8 mouse cellular contexts compared by ENCODE assay signal in the genomic region with DNA sequence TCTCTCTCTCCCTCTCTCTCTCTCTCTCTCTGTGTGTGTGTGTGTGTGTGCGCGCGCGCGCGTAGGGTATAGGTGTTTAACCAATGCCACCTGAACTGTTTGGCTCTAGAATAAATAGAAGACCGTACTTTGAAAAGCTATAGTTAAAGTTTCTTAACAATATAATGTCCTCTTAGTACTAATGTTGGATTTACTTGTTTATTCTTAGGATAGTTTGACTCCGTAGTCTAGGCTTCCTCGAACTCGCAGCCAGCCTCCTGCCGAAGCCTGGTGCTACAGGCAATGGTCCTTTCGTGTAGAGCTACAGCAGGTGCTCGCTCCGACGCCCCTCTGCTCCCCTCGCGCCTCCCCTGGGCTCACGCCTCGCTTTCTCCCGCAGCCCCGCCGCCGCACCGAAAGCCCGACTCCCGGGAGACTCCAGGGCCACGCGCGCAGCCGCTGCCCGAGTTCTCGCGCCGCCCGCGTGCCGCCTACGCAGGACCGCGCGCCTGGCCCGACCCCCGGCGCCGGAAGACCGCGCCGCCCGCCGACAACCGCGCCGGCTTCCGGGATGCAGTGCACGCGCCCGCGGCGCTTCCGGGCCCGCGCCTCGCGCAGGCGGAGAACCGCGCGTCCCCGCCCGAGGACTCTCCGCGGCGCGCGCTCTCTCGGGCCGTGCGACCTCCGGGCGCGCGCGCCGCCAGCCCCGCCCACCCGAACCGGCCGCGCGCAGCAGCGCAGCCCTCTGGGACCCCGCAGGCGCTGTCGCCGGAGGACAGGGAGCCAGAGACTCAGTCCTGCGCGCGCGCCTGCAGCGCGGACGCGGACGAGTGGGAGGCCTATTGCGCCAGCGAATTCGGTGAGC. TPM values are rescaled to one million over a fixed set of nuclear protein-coding genes. Genes with fewer than 3 reads are reported as not detected.
DNase-seq lines count a peak whose midpoint lies in the region; ATAC-seq lines count a peak whose summit lies in the region.

No protein-coding gene starts in this region.

- peak overlapping the region; percentile 97 for H3K4me2 ChIP-seq in hindbrain, embryonic 15.5 days

- DNase-seq in adipocyte (ENCODE audit: low spot score) = peak; percentile 76
- DNase-seq in cerebellum, postnatal 36 days = peak; percentile 83 to 88
- DNase-seq in frontal cortex, postnatal 36 days (ENCODE audit: low spot score in 2 of 2) = peak; percentile 84 to 88
- peak; percentile 63 to 85 for DNase-seq in left cerebral cortex, adult 8-10 months (ENCODE audit: low spot score in 2 of 2)
- peak; percentile 90 for DNase-seq in right cerebral cortex, postnatal 25 days
- DNase-seq in yolk sac, embryonic 10.5 days (ENCODE audit: low spot score) = peak; percentile 86

- peak overlapping the region; percentile 89 for H3K27ac ChIP-seq in hindbrain, embryonic 15.5 days (replicated peaks)

- H3K27me3 ChIP-seq in hindbrain, embryonic 15.5 days = no peaks in the 10 kb centered on the region
- H3K27me3 ChIP-seq in megakaryocyte, embryonic 14.5 days (replicated peaks) = peaks cover 22% of the 10 kb centered on the region

- peaks cover 37% of the 10 kb centered on the region for H3K4me1 ChIP-seq in hindbrain, embryonic 15.5 days (replicated peaks)
- H3K4me1 ChIP-seq in megakaryocyte, embryonic 14.5 days = peaks cover 46% of the 10 kb centered on the region

- 1% methylated on average over 104 of the region's 107 CpGs for WGBS in hindbrain, embryonic 15.5 days

- peak; percentile 92 for ATAC-seq in hindbrain, embryonic 15.5 days (ENCODE audit: low FRiP score, low read depth)

- peak overlapping the region; percentile 53 for H3K9ac ChIP-seq in hindbrain, embryonic 15.5 days

- no peaks in the 10 kb centered on the region for H3K9me3 ChIP-seq in hindbrain, embryonic 15.5 days
- H3K9me3 ChIP-seq in megakaryocyte, embryonic 14.5 days = no peaks in the 10 kb centered on the region

- H3K36me3 ChIP-seq in hindbrain, embryonic 15.5 days = no peaks in the 10 kb centered on the region
- H3K36me3 ChIP-seq in megakaryocyte, embryonic 14.5 days (replicated peaks; ENCODE audit: low read length) = no peaks in the 10 kb centered on the region

- H3K4me3 ChIP-seq in hindbrain, embryonic 15.5 days = peak overlapping the region; percentile 58
- H3K4me3 ChIP-seq in megakaryocyte, embryonic 14.5 days (replicated peaks) = peak overlapping the region; percentile 97

RNA-seq across cellular contexts. Expression of gene 1810010H24Rik, which starts 2.2 kb away (rescaled TPM):
- 6.1 and 6.3 TPM in 2 replicates for polyA plus RNA-seq in hindbrain, embryonic 15.5 days (2015; fragmentation: Nextera tagmentation; extraction: Ambion mirVana)
- total RNA-seq in left cerebral cortex, adult 8-10 months (2022) = 1 to 10 TPM; 2.5 to 4.4 (median 4.0) TPM
- 1.0 and 1.7 TPM in 2 replicates for polyA plus RNA-seq in megakaryocyte, embryonic 14.5 days (2012; ENCODE audit: insufficient read depth, low replicate concordance)

RNA-seq across cellular contexts. Expression of gene Kpna2, which starts 28.3 kb away (rescaled TPM):
- polyA plus RNA-seq in hindbrain, embryonic 15.5 days (2015; fragmentation: Nextera tagmentation; extraction: Ambion mirVana) = 166 and 182 TPM in 2 replicates
- total RNA-seq in left cerebral cortex, adult 8-10 months (2022) = 10 to 100 TPM; 21.1 to 29.7 (median 25.1) TPM
- polyA plus RNA-seq in megakaryocyte, embryonic 14.5 days (2012; ENCODE audit: insufficient read depth, low replicate concordance) = 20.9 TPM in 1 of 2 replicates, not detected in the other

Comparison
In these comparisons a context has a peak if more than half of its experiments do, and no peak if none do; other contexts are left out.
1. Peak in every context shown above with its lines: DNase-seq, ATAC-seq, H3K4me3 ChIP-seq and H3K27ac ChIP-seq.